Mouse (Mus musculus) natural killer cell, adult 2 months (primary cell): ENCODE results near the gene Lmntd1.

Experiments used
- DNase-seq, 2 experiments: peaks; one replicate each; pipeline ENCODE4 v3.0.0; 2022; ENCODE audit warnings: low spot score in 2 of 2

The Lmntd1 gene

DNA sequence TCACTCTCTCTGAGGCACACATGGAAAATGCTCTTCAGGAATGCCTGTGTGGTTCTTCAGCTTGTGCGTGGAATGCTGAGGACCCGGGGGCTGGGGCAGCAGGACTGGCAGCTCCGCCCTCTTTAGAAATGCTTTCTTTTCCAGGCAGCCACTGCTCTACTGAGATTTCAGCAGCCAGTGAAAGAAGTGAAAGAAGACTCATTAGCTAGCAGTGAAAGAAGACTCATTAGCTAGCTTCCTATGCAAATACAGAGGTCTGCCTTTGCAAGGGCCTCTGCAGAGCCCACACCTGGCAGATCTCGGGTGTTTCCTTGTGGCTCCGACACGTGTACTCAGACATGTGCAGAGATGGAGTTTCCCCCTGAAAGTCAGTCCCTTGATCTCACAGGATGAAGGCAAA lies 234.9 kb downstream of the Lmntd1 start:
- DNase-seq = peak in 1 of 2 experiments; percentile 36

DNA sequence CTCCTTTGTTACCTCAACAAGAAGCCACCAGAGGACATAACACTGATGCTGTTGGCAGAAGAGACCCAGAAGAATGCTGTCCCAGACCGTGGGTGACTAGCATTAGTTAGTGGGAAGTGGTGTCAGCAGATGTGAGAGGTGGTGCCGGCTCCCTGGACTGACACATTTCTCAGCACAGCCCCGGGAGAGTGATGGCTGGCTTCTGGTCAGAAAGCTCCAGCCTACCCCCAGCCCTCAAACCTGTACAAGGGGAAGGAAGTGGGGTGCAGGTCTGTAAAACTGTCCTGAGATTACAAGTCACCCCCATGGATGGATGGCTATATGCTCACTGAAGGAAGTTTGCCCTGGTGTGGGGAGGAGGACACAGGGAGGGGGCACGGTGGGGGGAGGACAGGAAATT lies 235.4 kb downstream of the Lmntd1 start:
- no peak for DNase-seq

DNA sequence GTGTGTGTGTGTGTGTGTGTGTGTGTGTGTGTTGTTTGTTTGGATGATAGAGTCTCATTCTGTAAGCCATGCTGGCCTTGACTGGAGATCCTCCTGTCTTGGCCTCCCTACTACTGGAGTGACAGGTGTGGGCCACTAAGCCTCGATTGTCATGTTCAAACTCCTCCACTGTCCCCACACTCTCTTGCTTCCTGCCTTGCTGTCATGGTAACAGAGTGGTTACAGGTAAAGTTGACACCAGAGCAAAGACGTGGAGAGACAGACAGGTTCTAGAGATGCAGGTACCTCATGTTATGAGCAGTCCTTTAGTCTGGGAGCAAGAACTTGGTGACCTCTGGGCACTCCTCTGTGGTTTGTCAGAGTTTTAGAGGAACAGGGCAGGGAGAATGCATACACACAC lies 239.7 kb downstream of the Lmntd1 start:
- DNase-seq = no peak

DNA sequence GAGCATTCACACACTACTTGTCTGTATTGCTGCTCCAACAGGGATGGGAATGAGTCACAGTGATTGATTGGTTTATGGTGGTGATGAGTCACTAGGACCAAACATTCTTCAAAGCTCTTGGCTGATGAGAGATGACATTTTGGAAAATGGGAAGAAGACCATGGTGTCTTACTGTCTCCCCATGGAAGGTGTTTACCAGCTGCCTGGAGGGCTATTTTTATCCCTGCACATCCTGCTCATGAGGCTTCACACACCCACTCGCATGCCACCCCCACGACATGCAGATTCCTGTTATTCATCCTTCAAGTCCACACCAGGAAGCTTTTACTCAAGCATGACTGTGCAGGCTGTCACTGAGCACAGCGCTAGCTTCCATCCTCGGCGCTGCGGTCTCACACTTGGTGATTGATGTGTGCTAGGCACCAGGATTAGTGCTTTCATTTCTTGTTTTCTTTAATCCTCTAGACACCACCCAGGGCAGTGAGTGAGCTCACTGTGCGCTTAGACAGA lies 240.4 kb downstream of the Lmntd1 start:
- DNase-seq = peak; percentile 6 to 31

DNA sequence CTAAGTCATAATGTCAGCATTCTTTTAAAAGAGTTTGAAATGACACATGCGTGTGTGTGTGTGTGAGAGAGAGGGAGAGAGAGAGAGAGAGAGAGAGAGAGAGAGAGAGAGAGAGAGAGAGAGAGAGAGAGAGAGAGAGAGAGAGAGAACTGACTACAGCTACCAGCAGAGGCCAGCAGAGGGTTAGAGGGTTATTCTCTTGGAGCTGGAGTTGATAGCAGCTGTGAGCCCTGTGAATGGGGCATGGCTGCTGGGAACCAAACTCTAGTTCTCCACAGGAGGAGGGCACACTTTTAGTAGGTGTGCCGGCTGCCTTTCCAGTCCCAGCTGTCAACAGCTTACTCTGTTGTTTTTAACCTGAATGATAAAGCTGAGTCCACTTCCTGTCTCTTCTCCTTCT lies 242.1 kb downstream of the Lmntd1 start:
- DNase-seq = no peak

DNA sequence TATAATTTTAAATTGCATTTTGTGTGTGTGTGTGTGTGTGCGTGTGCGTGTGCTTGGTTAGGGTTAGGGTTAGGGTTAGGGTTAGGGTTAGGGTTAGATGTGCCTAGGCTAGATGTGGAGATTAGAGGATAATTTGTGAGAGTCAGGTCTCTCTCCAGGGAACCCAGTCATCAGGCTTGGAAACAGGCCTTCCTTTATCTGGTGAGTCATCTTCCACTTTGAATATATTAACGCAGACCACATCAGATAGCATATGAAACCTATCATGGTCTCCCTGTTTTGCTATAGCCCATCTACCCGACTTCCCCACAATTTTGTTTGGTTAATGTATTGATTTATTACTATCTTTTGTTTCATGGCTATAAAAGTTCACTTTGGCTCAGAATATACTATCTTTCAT lies 242.5 kb downstream of the Lmntd1 start:
- no peak for DNase-seq

DNA sequence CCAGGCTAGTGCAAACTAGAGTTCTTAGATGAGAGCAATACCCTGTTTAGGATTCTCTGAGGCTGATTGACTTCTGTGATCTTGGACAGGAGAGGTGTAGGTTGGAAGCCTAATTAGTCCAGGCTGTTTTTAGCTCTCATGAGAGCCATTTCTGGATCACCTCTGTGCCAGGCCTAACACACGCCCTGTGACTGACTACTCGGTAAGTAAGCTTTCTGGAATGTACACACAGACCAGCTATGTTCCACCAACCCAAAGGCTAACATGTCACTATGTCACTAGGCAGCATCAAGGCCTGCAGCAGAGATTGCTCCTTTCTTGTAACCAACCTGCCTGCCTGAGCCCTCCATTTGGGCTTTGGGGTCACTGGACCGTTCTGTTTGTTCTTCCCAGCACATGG lies 243.8 kb downstream of the Lmntd1 start:
- DNase-seq = no peak

DNA sequence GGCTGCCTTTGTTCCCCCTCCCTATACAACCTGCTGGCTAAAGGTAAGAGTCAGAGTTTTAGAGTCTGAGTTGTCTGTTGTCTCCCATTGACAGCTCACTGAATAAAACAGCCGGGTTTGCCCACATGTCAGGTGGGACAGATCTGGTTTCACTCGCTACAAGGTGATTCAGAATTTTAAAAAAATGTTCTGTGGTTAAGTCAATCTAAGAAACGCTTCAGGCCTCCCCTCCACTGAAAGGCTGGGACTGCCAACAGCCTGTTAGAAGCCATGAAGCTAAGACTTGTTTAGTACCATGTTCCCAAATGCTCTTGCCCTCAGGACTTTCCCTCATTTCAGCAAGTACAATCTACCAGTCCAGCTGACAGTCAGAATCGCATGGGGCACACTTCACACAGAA lies 244.8 kb downstream of the Lmntd1 start:
- no peak for DNase-seq

DNA sequence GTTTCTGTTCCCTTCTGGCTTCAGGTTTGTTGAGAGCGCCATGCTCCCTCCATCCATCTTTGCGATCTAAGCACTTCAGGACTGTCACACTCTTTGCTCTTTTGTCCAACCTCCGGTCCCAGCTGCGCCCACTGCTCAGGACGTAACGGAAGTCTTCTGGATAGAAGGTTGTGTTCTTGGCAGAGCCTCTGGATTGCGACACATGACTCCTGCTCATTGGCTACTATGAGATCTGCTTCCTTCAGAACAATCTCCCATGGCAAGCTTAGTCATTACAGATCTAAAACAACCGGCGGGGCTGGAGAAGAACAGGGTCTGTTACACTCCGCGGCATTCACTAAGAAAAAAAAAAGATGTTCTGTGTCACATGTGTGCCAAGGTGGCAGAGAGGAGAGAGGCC lies 247.6 kb downstream of the Lmntd1 start:
- DNase-seq = no peak

DNA sequence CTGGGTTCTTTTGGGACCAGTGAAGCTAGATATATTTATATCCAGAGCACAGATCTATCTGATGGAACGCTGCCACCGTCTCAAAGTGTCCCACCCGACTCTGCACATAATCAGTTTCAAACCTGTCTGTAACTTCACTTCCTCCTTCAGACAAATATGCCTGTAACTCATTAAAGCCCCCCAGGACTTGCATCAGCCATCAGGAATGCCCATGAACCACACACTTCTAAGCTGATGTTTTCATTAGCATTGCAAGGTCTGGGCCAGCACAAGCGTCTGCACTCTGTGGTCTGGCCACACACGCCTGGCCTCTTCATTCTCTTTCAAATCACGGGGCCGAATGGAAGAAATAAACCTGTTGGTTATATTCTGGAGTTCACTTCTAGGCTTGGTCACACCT lies 250.4 kb downstream of the Lmntd1 start:
- DNase-seq = no peak

DNA sequence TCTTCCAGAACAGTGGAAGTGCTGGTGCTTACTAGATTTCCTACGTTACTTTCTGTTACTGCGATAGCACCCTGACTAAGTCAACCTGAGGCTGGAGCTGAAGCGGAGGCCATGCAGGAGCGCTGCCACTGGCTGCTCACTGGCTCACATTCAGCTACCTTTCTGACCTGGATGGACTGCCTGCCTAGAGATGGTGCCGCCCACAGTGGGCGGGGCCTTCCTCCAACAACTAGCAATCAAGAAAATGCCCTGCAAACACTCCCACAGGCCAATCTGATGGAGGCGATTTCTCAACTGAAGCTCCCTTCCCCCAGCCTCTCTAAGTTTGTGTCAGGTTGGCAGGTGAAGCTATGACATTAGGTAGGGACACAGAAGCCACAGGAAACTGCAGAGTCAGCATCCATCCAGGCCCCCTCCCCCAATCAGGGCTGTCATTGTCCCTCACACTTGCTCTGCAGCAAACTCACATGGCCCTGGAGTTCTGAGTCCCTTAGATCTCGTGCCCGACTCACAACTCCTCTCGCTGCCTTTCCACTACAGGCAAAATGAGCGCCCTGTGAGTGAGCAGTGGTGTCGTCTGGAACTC lies 252.9 kb downstream of the Lmntd1 start:
- DNase-seq = no peak

DNA sequence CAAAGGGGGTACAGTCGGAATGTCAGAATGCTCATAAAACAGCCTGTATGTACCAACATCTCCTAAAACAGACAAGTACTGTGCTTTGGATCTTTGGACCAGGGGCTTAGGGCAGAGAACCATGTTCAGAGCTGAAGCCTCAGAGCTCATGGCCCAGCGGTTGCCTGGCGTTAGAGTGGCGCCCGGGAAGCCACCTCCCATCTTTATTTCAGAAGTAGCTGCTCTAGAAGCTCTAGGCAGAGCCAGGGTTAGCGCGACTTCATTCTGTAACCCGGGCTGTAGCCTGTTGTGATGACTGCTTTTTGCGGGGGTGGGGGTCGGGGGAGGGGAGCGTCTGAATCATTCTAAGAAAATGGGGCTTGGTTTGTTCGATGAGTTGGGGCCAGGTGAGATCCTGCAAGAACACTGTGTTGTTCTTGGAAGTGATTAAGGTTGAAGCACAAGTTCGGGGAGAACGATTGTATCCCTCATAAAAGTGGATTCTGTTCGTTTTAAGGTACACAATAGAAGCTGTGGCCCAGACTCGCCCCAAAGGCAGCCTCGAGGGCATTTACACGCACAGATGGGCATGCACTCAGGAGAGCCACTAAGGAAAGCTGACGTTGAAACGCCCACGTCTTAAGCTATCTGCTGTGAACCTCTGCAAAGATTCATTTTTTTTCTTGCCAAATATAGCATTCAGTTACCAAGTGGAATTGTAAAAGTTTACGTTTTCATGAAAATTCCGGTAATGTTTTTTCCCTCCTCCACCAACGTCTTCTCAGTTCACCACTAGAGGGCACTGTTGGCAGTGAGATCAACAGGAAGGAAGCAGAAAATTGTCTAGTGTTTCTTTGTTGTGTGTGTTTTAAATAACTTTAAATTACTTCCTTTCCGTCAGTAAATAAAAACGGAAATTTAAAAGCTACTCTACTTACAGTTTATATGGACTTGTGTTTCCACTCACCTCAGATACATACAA lies 254.4 kb downstream of the Lmntd1 start:
- DNase-seq = peak; percentile 33 to 60

DNA sequence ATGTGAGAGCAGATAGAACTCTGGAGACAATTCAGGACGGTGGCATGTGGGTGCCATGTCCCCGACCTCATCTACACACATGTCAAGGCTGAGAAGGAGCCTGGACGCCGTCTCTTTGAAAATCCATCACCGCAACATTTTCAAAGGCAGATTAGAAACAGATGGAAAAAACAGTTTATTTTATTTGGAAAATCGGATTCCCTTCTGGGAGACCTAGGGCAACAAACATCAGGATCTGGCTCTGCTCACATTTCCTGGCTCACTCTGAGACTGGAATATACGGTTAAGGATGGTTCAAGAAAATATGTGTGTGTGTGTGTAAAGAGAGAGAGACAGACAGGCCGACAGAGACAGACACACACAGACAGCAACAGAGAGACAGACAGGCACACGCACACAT lies 256.1 kb downstream of the Lmntd1 start:
- no peak for DNase-seq

DNA sequence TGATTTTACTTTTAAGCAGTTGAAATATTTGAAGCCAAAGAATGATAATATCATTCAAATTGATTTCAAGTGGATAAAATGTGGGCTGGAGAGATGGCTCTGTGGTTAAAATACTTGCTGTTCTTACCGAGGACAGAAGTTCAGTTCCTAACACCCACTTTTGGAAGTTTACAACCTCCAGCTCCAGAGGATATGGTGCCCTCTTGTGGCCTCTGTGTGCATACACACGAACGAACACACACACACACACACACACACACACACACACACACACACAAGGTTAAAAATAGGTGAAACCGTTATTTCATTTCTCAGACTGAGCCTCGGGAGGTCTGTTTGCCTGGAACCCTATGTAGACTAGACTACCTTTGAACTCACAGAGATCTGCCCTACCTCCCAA lies 260.3 kb downstream of the Lmntd1 start:
- no peak for DNase-seq

DNA sequence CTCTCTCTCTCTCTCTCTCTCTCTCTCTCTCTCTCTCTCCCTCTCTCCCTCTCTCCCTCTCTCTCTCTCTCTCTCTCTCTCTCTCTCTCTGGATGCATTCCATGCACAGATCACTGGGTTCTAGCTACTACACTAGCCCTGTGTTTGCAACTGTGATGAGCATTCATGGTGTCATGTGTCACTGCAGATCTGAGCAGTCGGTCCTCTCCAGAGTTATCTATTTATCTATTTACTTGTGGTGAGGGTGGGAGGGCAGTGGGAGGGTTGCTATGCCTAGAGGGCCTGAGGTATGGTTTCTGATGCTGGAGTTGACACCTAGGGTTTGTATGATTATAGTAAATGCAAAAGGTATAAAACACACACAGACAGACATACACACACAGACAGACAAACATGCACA lies 261.4 kb downstream of the Lmntd1 start:
- DNase-seq = no peak

DNA sequence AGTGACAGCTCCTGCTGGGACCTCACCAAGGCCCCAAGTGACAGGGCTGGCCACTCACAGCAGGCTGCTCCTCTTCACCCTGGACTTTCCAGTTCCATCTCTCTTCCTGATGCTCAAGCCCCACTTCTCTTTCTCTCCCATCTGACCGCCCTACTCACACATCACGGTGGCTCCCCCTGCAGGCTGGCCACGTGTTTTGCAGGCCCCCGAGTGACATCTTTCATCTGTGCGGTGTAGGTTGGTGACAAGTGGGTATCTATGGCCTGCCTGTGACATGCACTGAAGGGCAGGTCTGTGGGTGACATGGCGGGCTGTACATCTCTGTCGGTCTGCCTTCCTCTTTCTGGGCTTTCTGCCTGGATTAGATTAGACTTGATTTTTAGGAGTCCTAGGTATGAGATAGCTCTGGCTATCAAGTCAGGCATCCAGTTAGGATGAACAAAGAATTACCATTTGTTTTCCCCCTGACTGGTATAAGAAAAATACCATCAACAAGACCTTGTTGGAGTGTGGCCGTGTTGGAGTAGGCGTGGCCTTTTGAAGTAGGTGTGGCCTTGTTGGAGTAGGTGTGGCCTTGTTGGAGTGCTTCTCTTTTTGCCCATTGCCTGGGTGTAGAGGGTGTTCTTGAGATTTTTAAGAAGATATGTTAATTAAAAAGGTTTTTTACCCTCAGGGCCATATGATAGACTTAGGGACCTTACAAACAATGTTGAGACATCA lies 265.8 kb downstream of the Lmntd1 start:
- DNase-seq = peak; percentile 22 to 66

DNA sequence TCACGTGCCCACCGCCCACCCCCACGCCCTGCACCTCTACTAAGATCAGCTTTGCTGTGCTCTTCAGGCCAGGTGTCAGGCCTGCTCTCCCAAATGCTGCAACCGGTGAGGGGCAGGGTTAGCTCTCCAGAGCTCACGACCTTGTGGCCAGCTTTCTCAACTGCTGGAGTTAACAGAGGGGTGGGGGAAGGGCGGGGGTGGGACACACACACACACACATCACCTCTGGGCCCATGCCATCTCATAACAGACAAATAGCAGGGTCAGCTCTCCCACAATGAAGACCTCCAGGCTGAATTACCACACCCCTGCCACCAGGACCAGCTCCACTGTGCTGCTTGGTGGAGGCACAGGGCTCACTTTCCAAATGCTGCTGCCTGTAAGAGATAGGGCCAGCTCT lies 266.5 kb downstream of the Lmntd1 start:
- no peak for DNase-seq

DNA sequence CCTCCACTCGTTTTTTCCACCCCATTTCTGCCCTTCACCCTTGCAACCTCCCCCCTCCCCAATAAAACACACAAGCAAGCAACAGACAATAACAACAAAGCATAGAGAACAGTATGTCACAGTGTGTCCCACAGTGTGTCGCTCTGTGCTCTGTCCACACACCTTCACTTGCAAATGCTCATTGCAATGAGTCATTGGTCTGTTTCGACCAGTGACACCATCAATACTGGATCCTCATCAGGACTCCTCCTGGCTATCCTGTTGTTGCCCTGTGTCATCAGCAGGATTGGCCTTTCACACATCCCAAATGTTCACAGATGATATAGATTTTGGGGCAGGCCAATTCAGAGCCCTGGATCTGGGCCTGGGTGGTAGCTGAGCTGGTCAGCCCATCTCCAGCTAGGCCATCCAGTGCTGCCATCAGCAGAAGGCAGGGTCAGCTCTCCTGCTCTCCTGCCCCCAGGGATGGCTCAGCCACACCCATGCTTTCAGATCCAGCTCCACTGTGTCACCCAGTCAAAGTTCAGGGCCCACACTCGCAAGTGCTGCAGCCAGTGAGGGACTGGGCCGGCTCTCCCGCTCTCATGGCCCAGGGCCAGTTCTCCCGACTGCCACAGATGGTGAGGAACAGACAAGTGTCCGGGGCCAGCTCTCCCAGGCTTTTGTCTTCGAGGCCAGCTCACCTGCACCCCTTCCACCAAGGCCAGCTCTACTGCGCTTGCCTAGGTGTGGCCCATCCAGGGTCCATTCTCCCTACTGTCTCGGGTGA lies 267.1 kb downstream of the Lmntd1 start:
- no peak for DNase-seq

DNA sequence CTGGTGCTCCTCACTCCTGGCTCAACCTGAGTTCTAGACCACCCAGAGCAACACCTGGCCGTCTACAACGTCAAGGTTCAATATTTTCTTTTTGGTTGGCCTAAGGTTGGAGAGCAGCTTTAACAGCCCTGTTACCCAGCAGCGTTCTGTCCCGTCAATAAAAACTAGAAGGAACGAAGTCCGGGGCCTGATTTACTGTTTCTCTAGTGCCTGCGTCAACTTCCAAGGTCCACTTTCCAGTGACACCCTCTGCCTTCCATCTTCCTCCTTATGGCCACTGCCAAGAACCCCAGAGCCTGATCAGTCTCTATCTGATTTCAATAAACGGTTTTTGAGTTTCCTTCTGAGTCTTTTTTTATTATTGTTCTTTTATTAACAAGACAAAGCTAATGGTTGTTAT lies 267.8 kb downstream of the Lmntd1 start:
- no peak for DNase-seq

DNA sequence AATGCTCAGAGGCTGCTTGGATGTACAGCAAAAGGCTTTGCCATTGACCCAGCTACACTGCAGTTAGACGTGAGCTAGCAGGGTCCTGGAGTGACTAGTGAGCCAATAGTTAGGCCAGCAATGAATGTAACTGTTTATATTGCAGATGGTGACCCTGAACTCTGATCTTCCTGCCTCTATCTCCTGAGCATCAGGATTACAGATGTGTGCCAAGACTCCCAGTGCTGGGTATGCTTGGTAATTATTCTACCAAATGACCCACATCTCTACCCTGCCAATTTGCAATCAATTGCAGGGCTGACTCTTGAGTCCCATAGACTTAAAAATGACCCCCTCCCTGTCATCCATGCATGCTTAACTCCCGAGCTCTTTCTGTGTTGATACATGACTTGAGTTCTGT lies 269.4 kb downstream of the Lmntd1 start:
- no peak for DNase-seq

DNA sequence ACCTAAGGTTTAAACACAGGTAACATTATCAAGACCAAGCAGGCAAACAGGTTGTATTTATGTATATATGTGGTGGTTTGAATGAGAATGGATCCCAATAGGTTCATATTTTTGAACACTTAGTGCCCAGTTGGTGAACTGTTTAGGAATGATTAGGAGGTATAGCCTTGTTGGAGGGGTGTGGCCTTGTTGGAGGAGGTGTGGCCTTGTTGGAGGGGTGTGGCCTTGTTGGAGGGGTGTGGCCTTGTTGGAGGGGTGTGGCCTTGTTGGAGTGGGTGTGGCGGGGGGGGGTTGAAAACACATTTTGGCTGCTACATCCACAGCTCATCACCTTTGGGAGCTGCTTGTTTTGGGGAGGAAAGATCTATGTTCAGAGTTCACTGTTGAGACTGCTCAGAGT lies 270.7 kb downstream of the Lmntd1 start:
- DNase-seq = peak; percentile 20 to 35

DNA sequence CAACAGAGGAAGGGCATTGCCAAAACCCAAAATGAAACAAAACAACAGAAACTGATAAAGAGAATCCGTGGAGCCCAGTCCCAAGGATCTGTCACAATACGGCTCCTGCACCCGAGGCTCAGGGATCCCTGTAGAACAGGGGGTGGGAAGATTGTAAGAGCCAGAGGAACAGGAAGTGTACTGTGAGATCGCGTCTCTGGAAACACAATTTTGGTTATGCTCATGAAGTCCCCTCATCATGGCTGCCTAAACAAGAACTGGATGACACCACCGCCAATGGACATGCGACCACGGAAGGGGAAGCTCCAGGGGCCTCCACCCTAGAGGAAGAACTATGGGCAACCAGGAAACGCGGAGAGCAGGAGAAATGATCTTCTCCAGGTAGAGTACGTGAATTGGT lies 271.3 kb downstream of the Lmntd1 start:
- DNase-seq = no peak
